In the genomic region with DNA sequence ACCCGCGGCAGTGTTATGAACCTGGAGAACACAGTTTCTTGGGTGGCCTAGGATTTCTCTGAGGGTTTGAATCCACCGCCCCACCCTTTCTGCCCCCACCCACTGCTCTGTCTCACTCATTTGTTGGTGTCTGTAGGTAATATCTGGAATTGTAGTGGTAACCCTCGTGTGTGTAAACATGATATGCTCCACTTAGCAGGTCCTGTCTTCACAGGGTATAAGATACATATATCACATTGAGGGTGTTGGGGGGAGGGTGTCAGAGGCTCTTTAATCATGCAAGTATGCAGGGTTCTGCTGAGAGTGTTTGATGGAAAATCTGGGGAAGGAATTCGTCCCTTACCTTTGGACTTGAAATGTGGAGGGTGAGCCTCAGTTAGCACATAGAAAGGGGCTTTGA, we compare ENCODE assay signal across 10 mouse cellular contexts.
DNase-seq lines count a peak whose midpoint lies in the region; ATAC-seq and TF ChIP-seq lines count a peak whose summit lies in the region.
"Had no signal": no experiment of that assay in that cellular context is flagged by ENCODE, and none has a peak within 500 bp of the region (broad histone marks: within the 10 kb centered on the region; RNA-seq: fewer than 3 reads in every experiment).

No protein-coding gene starts in this region.

- H3K4me3 ChIP-seq in heart, postnatal 0 days (ENCODE audit: low read depth, low read length) = peak overlapping the region; percentile 31
- no peak overlapping the region for H3K4me3 ChIP-seq in midbrain, embryonic 13.5 days (replicated peaks)
- no peak overlapping the region for H3K4me3 ChIP-seq in midbrain, embryonic 14.5 days (replicated peaks; ENCODE audit: low read depth, low read length)
- H3K4me3 ChIP-seq in intestine, embryonic 15.5 days (replicated peaks) = peak overlapping the region; percentile 10; the same call in 1 of the 2 replicates
- peak overlapping the region; percentile 25 for H3K4me3 ChIP-seq in stomach, embryonic 15.5 days (replicated peaks)

- H3K4me1 ChIP-seq in heart, postnatal 0 days (ENCODE audit: control insufficient read depth, insufficient read depth) = peaks cover 8% of the 10 kb centered on the region; the same call in 1 of the 2 replicates
- H3K4me1 ChIP-seq in midbrain, embryonic 13.5 days (replicated peaks) = 0 out of 2 replicates have a peak, but pooled peaks cover 6% of the 10 kb centered on the region
- no peaks in the 10 kb centered on the region for H3K4me1 ChIP-seq in midbrain, embryonic 14.5 days (ENCODE audit: control insufficient read depth, insufficient read depth, low read length)
- no peaks in the 10 kb centered on the region for H3K4me1 ChIP-seq in intestine, embryonic 15.5 days (replicated peaks)
- no peaks in the 10 kb centered on the region for H3K4me1 ChIP-seq in stomach, embryonic 15.5 days

- 28% methylated on average over 5 of the region's 5 CpGs for WGBS in heart, postnatal 0 days
- WGBS in midbrain, embryonic 13.5 days = 47% methylated on average over 5 of the region's 5 CpGs
- WGBS in midbrain, embryonic 14.5 days = 55% methylated on average over 5 of the region's 5 CpGs
- WGBS in intestine, embryonic 15.5 days = 35% methylated on average over 5 of the region's 5 CpGs
- 21% methylated on average over 5 of the region's 5 CpGs for WGBS in stomach, embryonic 15.5 days

- peak overlapping the region; percentile 57 for H3K4me2 ChIP-seq in heart, postnatal 0 days (ENCODE audit: low read depth, low read length)
- 0 out of 2 replicates have a peak overlapping the region, but pooled peaks have one; percentile 8 for H3K4me2 ChIP-seq in midbrain, embryonic 13.5 days (replicated peaks)
- no peak overlapping the region for H3K4me2 ChIP-seq in midbrain, embryonic 14.5 days (ENCODE audit: low read length)
- H3K4me2 ChIP-seq in intestine, embryonic 15.5 days (replicated peaks) = peak overlapping the region; percentile 53
- peak overlapping the region; percentile 52 for H3K4me2 ChIP-seq in stomach, embryonic 15.5 days

- no peak for ATAC-seq in heart, postnatal 0 days (ENCODE audit: insufficient read depth, low read depth)
- no peak for ATAC-seq in midbrain, embryonic 13.5 days
- no peak for ATAC-seq in midbrain, embryonic 14.5 days (ENCODE audit: low FRiP score, low TSS enrichment)
- no peak for ATAC-seq in intestine, embryonic 15.5 days
- ATAC-seq in stomach, embryonic 15.5 days (ENCODE audit: insufficient read depth, low FRiP score, low read depth) = no peak

- DNase-seq in heart, postnatal 0 days (ENCODE audit: low spot score) = no peak
- DNase-seq in heart, adult 8-10 months (ENCODE audit: low spot score) = no peak
- no peak for DNase-seq in midbrain, embryonic 14.5 days
- no peak for DNase-seq in right cerebral cortex, postnatal 25 days
- no peak for DNase-seq in urinary bladder, postnatal 36 days (ENCODE audit: low spot score in 2 of 2)
- DNase-seq: adrenal gland, postnatal 25 days; cerebellum, adult 11 months had no signal

- no peak for TF ChIP-seq EP300 in heart, postnatal 0 days (IDR thresholded peaks at IDR 0.05; ENCODE audit: low read depth)

- H3K36me3 ChIP-seq in heart, postnatal 0 days (replicated peaks; ENCODE audit: control insufficient read depth, insufficient read depth, low read length) = no peaks in the 10 kb centered on the region
- no peaks in the 10 kb centered on the region for H3K36me3 ChIP-seq in midbrain, embryonic 13.5 days
- H3K36me3 ChIP-seq in midbrain, embryonic 14.5 days (ENCODE audit: control insufficient read depth, insufficient read depth, low read length) = no peaks in the 10 kb centered on the region
- no peaks in the 10 kb centered on the region for H3K36me3 ChIP-seq in intestine, embryonic 15.5 days
- H3K36me3 ChIP-seq in stomach, embryonic 15.5 days = no peaks in the 10 kb centered on the region

- TF ChIP-seq CTCF in heart, postnatal 0 days (IDR thresholded peaks at IDR 0.05; ENCODE audit: low read depth) = no peak

- H3K9me3 ChIP-seq in heart, postnatal 0 days (replicated peaks; ENCODE audit: control insufficient read depth, low read length) = no peaks in the 10 kb centered on the region
- no peaks in the 10 kb centered on the region for H3K9me3 ChIP-seq in midbrain, embryonic 13.5 days
- no peaks in the 10 kb centered on the region for H3K9me3 ChIP-seq in midbrain, embryonic 14.5 days (ENCODE audit: control insufficient read depth, low read length)
- H3K9me3 ChIP-seq in intestine, embryonic 15.5 days = no peaks in the 10 kb centered on the region
- no peaks in the 10 kb centered on the region for H3K9me3 ChIP-seq in stomach, embryonic 15.5 days

- no peaks in the 10 kb centered on the region for H3K27me3 ChIP-seq in heart, postnatal 0 days (ENCODE audit: control insufficient read depth, insufficient read depth, low read length)
- H3K27me3 ChIP-seq in midbrain, embryonic 13.5 days = no peaks in the 10 kb centered on the region
- H3K27me3 ChIP-seq in midbrain, embryonic 14.5 days (ENCODE audit: control insufficient read depth, insufficient read depth, low read length) = no peaks in the 10 kb centered on the region
- H3K27me3 ChIP-seq in intestine, embryonic 15.5 days (replicated peaks) = no peaks in the 10 kb centered on the region
- H3K27me3 ChIP-seq in stomach, embryonic 15.5 days (replicated peaks) = no peaks in the 10 kb centered on the region

- H3K9ac ChIP-seq in heart, postnatal 0 days (replicated peaks; ENCODE audit: low read depth, low read length) = no peak overlapping the region
- no peak overlapping the region for H3K9ac ChIP-seq in midbrain, embryonic 13.5 days (replicated peaks)
- H3K9ac ChIP-seq in midbrain, embryonic 14.5 days (replicated peaks; ENCODE audit: low read length) = no peak overlapping the region
- no peak overlapping the region for H3K9ac ChIP-seq in intestine, embryonic 15.5 days
- no peak overlapping the region for H3K9ac ChIP-seq in stomach, embryonic 15.5 days

- no peak overlapping the region for H3K27ac ChIP-seq in heart, postnatal 0 days (ENCODE audit: low read depth)
- no peak overlapping the region for H3K27ac ChIP-seq in midbrain, embryonic 13.5 days
- H3K27ac ChIP-seq in midbrain, embryonic 14.5 days (replicated peaks; ENCODE audit: low read depth, low read length) = no peak overlapping the region
- H3K27ac ChIP-seq in intestine, embryonic 15.5 days = no peak overlapping the region
- H3K27ac ChIP-seq in stomach, embryonic 15.5 days = no peak overlapping the region

Comparison
In these comparisons a context has a peak if more than half of its experiments do, and no peak if none do; other contexts are left out.
1. H3K4me3 ChIP-seq: peak in heart, postnatal 0 days (single experiment), intestine, embryonic 15.5 days (single experiment) and stomach, embryonic 15.5 days (single experiment); none in midbrain, embryonic 13.5 days (single experiment) and midbrain, embryonic 14.5 days (single experiment).